Mouse (Mus musculus): ENCODE measurements around the gene Kcnj6. TPM values are rescaled to one million over a fixed set of nuclear protein-coding genes. Genes with fewer than 3 reads are reported as not detected.

Kcnj6 gene
- total and polyA plus RNA-seq, 3 experiments: 0.92 to 1.1 TPM; not detected in 1

GRCm38 (mm10) chr16:94931343-94932301 is 65.9 kb downstream of the Kcnj6 start:
- no peak for DNase-seq

GRCm38 (mm10) chr16:94925364-94925763 is 72.1 kb downstream of the Kcnj6 start:
- DNase-seq: peak; percentile 3

- no peak for DNase-seq
These were observed 78.3 kb downstream of the Kcnj6 start for GRCm38 (mm10) chr16:94919177-94919576.

- DNase-seq: no peak
These were observed 91.5 kb downstream of the Kcnj6 start for GRCm38 (mm10) chr16:94906026-94906425.

GRCm38 (mm10) chr16:94898832-94899231 is 98.7 kb downstream of the Kcnj6 start:
- DNase-seq: no peak

GRCm38 (mm10) chr16:94892162-94892650 is 105.3 kb downstream of the Kcnj6 start:
- no peak for DNase-seq

- DNase-seq: no peak
These were observed 106.9 kb downstream of the Kcnj6 start for GRCm38 (mm10) chr16:94890581-94890980.

- DNase-seq: peak; percentile 21
These were observed 107.4 kb downstream of the Kcnj6 start for GRCm38 (mm10) chr16:94890056-94890455.

- no peak for DNase-seq
These were observed 108.9 kb downstream of the Kcnj6 start for GRCm38 (mm10) chr16:94888554-94888953.

GRCm38 (mm10) chr16:94886398-94886797 is 111.1 kb downstream of the Kcnj6 start:
- no peak for DNase-seq

- DNase-seq: no peak
These were observed 112.4 kb downstream of the Kcnj6 start for GRCm38 (mm10) chr16:94885062-94885461.

- no peak for DNase-seq
These were observed 113.6 kb downstream of the Kcnj6 start for GRCm38 (mm10) chr16:94883909-94884308.

GRCm38 (mm10) chr16:94883196-94883595 is 114.3 kb downstream of the Kcnj6 start:
- no peak for DNase-seq

- DNase-seq: no peak
These were observed 115.4 kb downstream of the Kcnj6 start for GRCm38 (mm10) chr16:94882111-94882510.

GRCm38 (mm10) chr16:94872614-94873272 is 124.8 kb downstream of the Kcnj6 start:
- no peak for DNase-seq

GRCm38 (mm10) chr16:94868354-94868753 is 129.1 kb downstream of the Kcnj6 start:
- no peak for DNase-seq

- DNase-seq: peak; percentile 2
These were observed 131.1 kb downstream of the Kcnj6 start for GRCm38 (mm10) chr16:94866300-94866956.

GRCm38 (mm10) chr16:94865796-94866195 is 131.7 kb downstream of the Kcnj6 start:
- no peak for DNase-seq

GRCm38 (mm10) chr16:94865101-94865500 is 132.4 kb downstream of the Kcnj6 start:
- DNase-seq: no peak

GRCm38 (mm10) chr16:94863475-94863874 is 134.0 kb downstream of the Kcnj6 start:
- no peak for DNase-seq

GRCm38 (mm10) chr16:94855990-94856389 is 141.5 kb downstream of the Kcnj6 start:
- no peak for DNase-seq

- no peak for DNase-seq
These were observed 144.9 kb downstream of the Kcnj6 start for GRCm38 (mm10) chr16:94852407-94853160.
